Mouse (Mus musculus): ENCODE data around the gene Tipin. TPM values are rescaled to one million over a fixed set of nuclear protein-coding genes. Genes with fewer than 3 reads are reported as not detected.

Gene Tipin
- polyA plus RNA-seq (2015; fragmentation: Nextera tagmentation; extraction: Ambion mirVana), result 110 and 133 TPM in 2 replicates

DNA sequence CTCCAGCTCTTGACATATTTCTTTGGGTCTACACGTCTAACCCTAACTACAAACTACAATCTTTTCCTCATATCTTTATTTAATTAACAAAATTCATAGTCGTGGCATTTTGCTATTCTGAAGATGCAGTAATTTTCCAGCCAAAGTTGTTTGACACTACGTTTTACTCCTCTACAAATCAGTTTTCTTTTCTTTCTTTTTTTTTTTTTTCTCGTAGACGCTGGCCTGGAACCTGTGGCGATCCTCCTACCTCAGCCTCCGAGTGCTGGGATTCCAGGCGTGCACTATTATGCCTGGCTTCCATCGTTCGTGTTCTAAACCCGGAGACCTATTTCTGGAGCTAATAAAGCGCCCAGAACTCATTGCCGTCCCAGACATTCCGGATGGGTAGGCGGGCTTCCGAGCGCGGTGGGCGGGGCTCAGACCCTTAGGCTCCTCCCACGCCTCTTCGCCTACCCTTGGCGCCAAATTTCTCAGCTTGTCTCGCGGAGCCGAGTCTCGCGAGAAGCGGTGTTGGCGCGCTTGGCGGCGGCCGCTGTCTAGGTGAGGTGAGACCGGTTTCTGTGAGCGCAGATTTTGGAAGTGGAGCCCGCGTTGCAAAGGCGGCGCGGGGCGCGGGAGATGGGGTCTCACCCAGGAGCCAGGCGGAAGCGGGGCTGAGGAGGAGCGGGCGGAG is at the start of gene Tipin:
Tipin (plus strand) TSS at position 477 of the 676 bp plus-strand sequence.
- Histone ChIP-seq H3K4me3 (replicated peaks) (peak within 1 kb of the TSS; percentile 79), H3K4me1 (replicated peaks) (peaks cover 9% of the 10 kb centered on the region), H3K4me2 (replicated peaks) (peak within 1 kb of the TSS; percentile 78), H3K9me3 (no peaks in the 10 kb centered on the region), H3K9ac (replicated peaks) (peak within 1 kb of the TSS; percentile 89), H3K36me3 (no peaks in the 10 kb centered on the region), H3K27me3 (no peaks in the 10 kb centered on the region), H3K27ac (peak within 1 kb of the TSS; percentile 77)
- peak; percentile 96 for ATAC-seq
- 3% methylated on average over 46 of the region's 46 CpGs for WGBS

GRCm38 (mm10) chr9:64231674-64232073 is 49.7 kb upstream of the Tipin start:
- peaks cover 18% of the 10 kb centered on the region for H3K4me1 ChIP-seq (replicated peaks)
- H3K36me3 ChIP-seq, result no peaks in the 10 kb centered on the region
- no peak overlapping the region for H3K4me3 ChIP-seq (replicated peaks)
- H3K27ac ChIP-seq, result no peak overlapping the region
- no peaks in the 10 kb centered on the region for H3K27me3 ChIP-seq
- H3K9me3 ChIP-seq, result no peaks in the 10 kb centered on the region
- 85% methylated on average over 3 of the region's 3 CpGs for WGBS
- H3K9ac ChIP-seq (replicated peaks), result no peak overlapping the region
- no peak for ATAC-seq
- no peak overlapping the region for H3K4me2 ChIP-seq (replicated peaks)

DNA sequence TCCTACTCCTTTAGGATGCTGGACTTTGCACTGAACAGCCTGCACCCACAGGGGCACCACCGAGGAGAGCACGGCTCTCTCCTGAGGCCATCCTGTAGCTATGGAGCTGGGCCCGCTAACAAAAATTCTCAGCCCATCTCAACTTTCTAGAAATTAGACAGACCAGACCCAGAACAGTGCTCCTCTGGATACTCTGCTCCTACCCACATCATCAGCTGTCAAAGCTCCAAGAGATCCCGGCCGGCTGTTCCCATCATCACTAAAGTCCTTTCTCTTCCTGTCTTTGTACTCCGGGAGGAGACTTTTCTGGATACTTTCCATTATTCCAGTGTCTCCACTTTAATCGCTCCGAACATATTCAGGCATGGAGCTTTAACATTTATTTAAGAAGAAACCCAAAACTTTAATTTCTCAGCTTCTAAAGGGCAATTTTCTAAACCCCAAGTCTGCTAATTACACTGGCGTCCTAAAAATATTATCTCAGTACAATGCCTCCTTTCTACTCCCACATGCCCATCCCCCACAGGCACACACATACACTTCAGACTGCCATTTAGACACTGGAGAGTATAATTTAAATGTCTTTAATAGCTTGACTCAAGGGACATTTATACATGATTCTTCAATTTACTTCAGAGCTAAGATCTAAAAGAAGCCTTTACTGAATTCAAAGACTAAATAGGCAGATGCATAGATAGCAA is 49.0 kb upstream of the Tipin start:
- Histone ChIP-seq H3K4me3 (replicated peaks) (no peak overlapping the region), H3K27ac (no peak overlapping the region), H3K4me1 (replicated peaks) (peaks cover 18% of the 10 kb centered on the region), H3K4me2 (replicated peaks) (no peak overlapping the region), H3K9ac (replicated peaks) (no peak overlapping the region), H3K36me3 (no peaks in the 10 kb centered on the region), H3K27me3 (no peaks in the 10 kb centered on the region), H3K9me3 (no peaks in the 10 kb centered on the region)
- no peak for ATAC-seq
- WGBS, result 71% methylated on average over 9 of the region's 9 CpGs

- Histone ChIP-seq H3K4me3 (replicated peaks) (no peak overlapping the region), H3K27ac (no peak overlapping the region), H3K9me3 (no peaks in the 10 kb centered on the region), H3K4me1 (replicated peaks) (peaks cover 18% of the 10 kb centered on the region), H3K36me3 (no peaks in the 10 kb centered on the region), H3K9ac (replicated peaks) (no peak overlapping the region), H3K4me2 (replicated peaks) (no peak overlapping the region), H3K27me3 (no peaks in the 10 kb centered on the region)
- WGBS, result 60% methylated on average over 5 of the region's 5 CpGs
- ATAC-seq, result no peak
Measured at GRCm38 (mm10) chr9:64233656-64234055, 47.7 kb upstream of the Tipin start.

DNA sequence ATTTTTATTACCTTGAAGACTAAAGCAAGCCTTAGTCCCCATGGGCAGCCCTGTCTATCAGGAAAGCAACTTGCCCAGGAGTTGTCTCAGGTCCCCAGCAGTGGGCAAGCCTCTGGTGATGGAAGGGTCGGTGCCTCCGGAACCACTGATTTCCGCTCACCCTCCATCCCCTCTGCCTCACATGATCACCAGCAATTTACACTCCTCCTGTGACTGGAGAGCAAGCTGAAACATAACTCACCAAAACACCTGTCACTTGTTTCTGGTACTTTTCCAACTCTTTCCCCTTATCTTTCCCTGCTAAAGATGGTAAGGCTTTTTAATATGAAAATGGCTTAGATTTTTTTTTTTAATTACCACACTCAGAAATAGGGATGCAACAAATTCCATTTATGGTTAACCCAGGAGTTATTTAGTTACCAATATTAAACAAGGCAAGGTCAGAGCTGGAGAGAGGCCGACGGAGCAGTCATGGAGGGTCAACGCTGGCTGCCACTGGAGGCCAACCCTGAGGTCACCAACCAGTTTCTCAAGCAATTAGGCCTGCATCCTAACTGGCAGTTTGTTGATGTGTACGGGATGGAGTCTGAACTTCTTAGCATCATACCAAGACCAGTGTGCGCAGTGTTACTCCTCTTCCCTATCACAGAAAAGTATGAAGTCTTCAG is 46.5 kb upstream of the Tipin start, which contains the start of gene Uchl4:
Uchl4 (plus strand) TSS at position 434 of the 668 bp plus-strand sequence.
- Histone ChIP-seq H3K27me3 (no peaks in the 10 kb centered on the region), H3K4me3 (replicated peaks) (no peak within 1 kb of the TSS), H3K36me3 (no peaks in the 10 kb centered on the region), H3K9ac (replicated peaks) (no peak within 1 kb of the TSS), H3K4me2 (replicated peaks) (no peak within 1 kb of the TSS), H3K4me1 (replicated peaks) (peaks cover 13% of the 10 kb centered on the region), H3K9me3 (no peaks in the 10 kb centered on the region), H3K27ac (no peak within 1 kb of the TSS)
- no peak for ATAC-seq
- WGBS, result 96% methylated on average over 8 of the region's 8 CpGs

- Histone ChIP-seq H3K27ac (no peak overlapping the region), H3K9ac (replicated peaks) (no peak overlapping the region), H3K4me3 (replicated peaks) (no peak overlapping the region), H3K4me1 (replicated peaks) (peaks cover 23% of the 10 kb centered on the region), H3K27me3 (no peaks in the 10 kb centered on the region), H3K9me3 (no peaks in the 10 kb centered on the region), H3K36me3 (no peaks in the 10 kb centered on the region), H3K4me2 (replicated peaks) (no peak overlapping the region)
- ATAC-seq, result no peak
- WGBS, result 96% methylated on average over 7 of the region's 7 CpGs
Measured at GRCm38 (mm10) chr9:64236056-64236455, 45.3 kb upstream of the Tipin start.

DNA sequence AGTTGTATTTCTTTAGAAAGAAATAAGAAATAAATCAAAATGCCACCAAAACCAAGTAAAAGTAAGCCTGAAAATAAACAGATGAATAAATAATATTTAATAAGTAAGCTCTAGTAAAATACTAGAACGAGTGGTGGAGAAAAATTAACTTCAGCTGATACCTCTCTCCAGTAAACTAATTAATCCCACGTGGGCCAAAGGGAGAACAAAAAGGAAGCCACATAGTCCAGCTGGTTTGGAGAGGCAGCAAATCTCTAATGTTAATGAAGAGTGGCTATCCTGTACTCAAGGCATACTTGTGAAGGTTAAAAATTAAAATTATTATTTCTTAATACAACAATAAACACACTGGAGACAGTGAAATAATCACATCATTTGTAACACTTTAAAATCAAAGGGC is 41.3 kb upstream of the Tipin start:
- 57% methylated on average over 2 of the region's 2 CpGs for WGBS
- H3K36me3 ChIP-seq, result no peaks in the 10 kb centered on the region
- no peak overlapping the region for H3K4me3 ChIP-seq (replicated peaks)
- no peak for ATAC-seq
- no peaks in the 10 kb centered on the region for H3K9me3 ChIP-seq
- H3K9ac ChIP-seq (replicated peaks), result no peak overlapping the region
- no peak overlapping the region for H3K27ac ChIP-seq
- peaks cover 24% of the 10 kb centered on the region for H3K4me1 ChIP-seq (replicated peaks)
- no peak overlapping the region for H3K4me2 ChIP-seq (replicated peaks)
- no peaks in the 10 kb centered on the region for H3K27me3 ChIP-seq

DNA sequence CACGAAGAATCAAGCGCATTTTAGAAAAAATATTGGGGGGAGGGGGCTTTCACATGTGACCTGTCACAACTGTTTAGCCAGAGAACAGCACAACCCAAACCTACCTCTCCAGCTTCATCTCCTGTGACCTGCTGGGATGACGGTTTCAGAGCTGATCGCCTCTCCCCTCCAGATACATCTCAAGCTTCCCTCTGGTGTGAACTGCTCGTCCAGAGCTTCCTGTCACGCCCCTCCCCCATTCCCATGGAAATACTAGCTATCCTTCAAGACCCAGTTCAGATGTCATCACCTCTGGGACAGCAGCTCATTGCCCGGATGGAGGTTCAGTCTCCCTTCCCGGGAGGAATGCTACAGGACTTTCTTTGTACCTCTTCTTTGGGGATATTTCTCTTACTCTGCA is 40.7 kb upstream of the Tipin start:
- no peak overlapping the region for H3K4me3 ChIP-seq (replicated peaks)
- H3K36me3 ChIP-seq, result no peaks in the 10 kb centered on the region
- WGBS, result 60% methylated on average over 8 of the region's 8 CpGs
- H3K9me3 ChIP-seq, result no peaks in the 10 kb centered on the region
- ATAC-seq, result no peak
- H3K27ac ChIP-seq, result 0 out of 2 replicates have a peak overlapping the region, but pooled peaks have one; percentile 5
- no peak overlapping the region for H3K4me2 ChIP-seq (replicated peaks)
- H3K27me3 ChIP-seq, result no peaks in the 10 kb centered on the region
- H3K4me1 ChIP-seq (replicated peaks), result peaks cover 24% of the 10 kb centered on the region
- no peak overlapping the region for H3K9ac ChIP-seq (replicated peaks)

DNA sequence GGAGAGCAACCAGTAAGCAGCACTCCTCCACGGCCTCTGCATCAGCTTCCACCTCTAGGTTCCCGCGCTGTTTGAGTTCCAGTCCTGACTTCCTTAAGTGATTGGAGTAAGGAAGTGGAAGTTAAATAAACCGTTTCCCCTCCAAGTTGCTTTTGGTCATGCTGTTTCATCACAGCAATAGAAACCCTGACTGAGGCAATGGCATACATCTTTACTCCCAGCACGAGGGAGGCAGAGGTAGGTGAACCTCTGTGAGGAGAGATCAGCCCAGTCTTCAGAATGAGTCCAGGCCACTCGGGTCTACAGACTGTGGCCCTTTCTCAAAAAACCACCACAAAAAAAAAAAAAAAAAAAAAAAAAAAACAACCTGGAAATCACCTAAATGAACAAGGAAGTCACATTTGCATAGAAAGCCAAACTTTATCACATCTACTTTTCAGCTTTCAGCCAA is 39.0 kb upstream of the Tipin start:
- Histone ChIP-seq H3K4me2 (replicated peaks) (no peak overlapping the region), H3K27ac (no peak overlapping the region), H3K27me3 (no peaks in the 10 kb centered on the region), H3K4me3 (replicated peaks) (no peak overlapping the region), H3K36me3 (no peaks in the 10 kb centered on the region), H3K4me1 (replicated peaks) (peaks cover 24% of the 10 kb centered on the region), H3K9me3 (no peaks in the 10 kb centered on the region), H3K9ac (replicated peaks) (no peak overlapping the region)
- 83% methylated on average over 6 of the region's 6 CpGs for WGBS
- ATAC-seq, result no peak

- Histone ChIP-seq H3K9ac (replicated peaks) (no peak overlapping the region), H3K4me2 (replicated peaks) (no peak overlapping the region), H3K36me3 (no peaks in the 10 kb centered on the region), H3K27ac (no peak overlapping the region), H3K4me1 (replicated peaks) (peaks cover 34% of the 10 kb centered on the region), H3K4me3 (replicated peaks) (no peak overlapping the region), H3K9me3 (no peaks in the 10 kb centered on the region), H3K27me3 (no peaks in the 10 kb centered on the region)
- WGBS, result 92% methylated on average over 1 of the region's 1 CpGs
- no peak for ATAC-seq
Measured at GRCm38 (mm10) chr9:64249371-64249770, 32.0 kb upstream of the Tipin start.

- no peak overlapping the region for H3K4me2 ChIP-seq (replicated peaks)
- no peak for ATAC-seq
- no peaks in the 10 kb centered on the region for H3K27me3 ChIP-seq
- H3K4me1 ChIP-seq (replicated peaks), result peaks cover 34% of the 10 kb centered on the region
- H3K27ac ChIP-seq, result no peak overlapping the region
- H3K9me3 ChIP-seq, result no peaks in the 10 kb centered on the region
- no peak overlapping the region for H3K9ac ChIP-seq (replicated peaks)
- H3K36me3 ChIP-seq, result no peaks in the 10 kb centered on the region
- no peak overlapping the region for H3K4me3 ChIP-seq (replicated peaks)
Measured at GRCm38 (mm10) chr9:64250111-64250730, 31.2 kb upstream of the Tipin start.

DNA sequence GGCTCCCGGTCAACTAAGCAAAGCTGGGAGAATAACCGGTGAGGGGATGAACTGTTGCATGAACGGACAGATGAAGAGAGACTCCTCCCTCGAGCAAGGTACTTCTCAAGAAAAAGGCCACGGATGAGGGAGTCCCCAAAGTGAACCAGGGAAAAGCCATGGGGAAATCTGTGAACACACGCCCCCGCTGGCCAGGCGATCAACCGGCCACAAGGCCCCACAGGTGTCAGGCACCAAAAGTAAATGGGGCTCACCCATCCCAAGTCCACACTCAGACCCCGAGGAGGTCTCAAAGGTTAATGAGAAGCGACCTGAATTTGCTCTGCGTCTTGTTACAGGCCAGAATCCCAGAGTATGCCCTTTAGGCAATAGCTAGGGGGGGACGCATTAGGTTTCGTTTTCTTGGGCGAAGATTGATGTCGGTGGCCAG is 28.8 kb upstream of the Tipin start:
- Histone ChIP-seq H3K4me3 (replicated peaks) (peak overlapping the region; percentile 83), H3K4me2 (replicated peaks) (peak overlapping the region; percentile 93), H3K4me1 (replicated peaks) (peaks cover 34% of the 10 kb centered on the region), H3K9me3 (no peaks in the 10 kb centered on the region), H3K9ac (replicated peaks) (peak overlapping the region; percentile 83), H3K36me3 (no peaks in the 10 kb centered on the region), H3K27me3 (no peaks in the 10 kb centered on the region), H3K27ac (peak overlapping the region; percentile 85)
- no peak; the same call in 1 of the 2 replicates for ATAC-seq
- 0% methylated on average over 16 of the region's 16 CpGs for WGBS

All from midbrain, embryonic 13.5 days (tissue).